Mouse (Mus musculus) frontal cortex, postnatal 14 days (tissue): ENCODE data around the gene Crtac1.

ENCODE experiments used
- DNase-seq, 2 experiments: peaks; one replicate each; pipeline ENCODE4 v3.0.0; 2022; ENCODE audit warnings: low spot score in 2 of 2

Crtac1 gene

GRCm38 (mm10) chr19:42328160-42328559 lies 103.4 kb downstream of the Crtac1 start:
- no peak for DNase-seq

GRCm38 (mm10) chr19:42325894-42326293 lies 105.7 kb downstream of the Crtac1 start:
- DNase-seq = no peak

- no peak for DNase-seq
Measured at GRCm38 (mm10) chr19:42322357-42323090, 109.1 kb downstream of the Crtac1 start.

- DNase-seq = no peak
Measured at GRCm38 (mm10) chr19:42321936-42322335, 109.6 kb downstream of the Crtac1 start.

GRCm38 (mm10) chr19:42317648-42318425 lies 113.7 kb downstream of the Crtac1 start:
- DNase-seq = peak; percentile 29 to 32

- DNase-seq = peak; percentile 38 to 61
Measured at GRCm38 (mm10) chr19:42316998-42317397, 114.6 kb downstream of the Crtac1 start.

- DNase-seq = peak; percentile 39 to 43
Measured at GRCm38 (mm10) chr19:42316525-42316924, 115.1 kb downstream of the Crtac1 start.

GRCm38 (mm10) chr19:42315914-42316313 lies 115.7 kb downstream of the Crtac1 start:
- peak; percentile 83 to 90 for DNase-seq

GRCm38 (mm10) chr19:42315070-42315679 lies 116.4 kb downstream of the Crtac1 start:
- DNase-seq = no peak

GRCm38 (mm10) chr19:42312191-42312590 lies 119.4 kb downstream of the Crtac1 start:
- DNase-seq = no peak

- DNase-seq = no peak
Measured at GRCm38 (mm10) chr19:42311332-42311731, 120.3 kb downstream of the Crtac1 start.

GRCm38 (mm10) chr19:42308931-42309330 lies 122.7 kb downstream of the Crtac1 start:
- DNase-seq = no peak

- no peak for DNase-seq
Measured at GRCm38 (mm10) chr19:42307019-42307418, 124.6 kb downstream of the Crtac1 start.

- DNase-seq = no peak
Measured at GRCm38 (mm10) chr19:42306202-42306601, 125.4 kb downstream of the Crtac1 start.

GRCm38 (mm10) chr19:42305746-42306145 lies 125.8 kb downstream of the Crtac1 start:
- no peak for DNase-seq

GRCm38 (mm10) chr19:42304506-42304905 lies 127.1 kb downstream of the Crtac1 start:
- no peak for DNase-seq

- DNase-seq = no peak
Measured at GRCm38 (mm10) chr19:42303210-42303813, 128.3 kb downstream of the Crtac1 start.

- no peak for DNase-seq
Measured at GRCm38 (mm10) chr19:42293216-42293615, 138.4 kb downstream of the Crtac1 start.

- no peak for DNase-seq
Measured at GRCm38 (mm10) chr19:42292106-42292505, 139.5 kb downstream of the Crtac1 start.

GRCm38 (mm10) chr19:42290954-42291661 lies 140.5 kb downstream of the Crtac1 start:
- DNase-seq = no peak

- no peak for DNase-seq
Measured at GRCm38 (mm10) chr19:42288361-42288760, 143.2 kb downstream of the Crtac1 start.
